Mouse (Mus musculus) neural tube, embryonic 11.5 days (tissue): ENCODE data around the gene Dmgdh. TPM values are rescaled to one million over a fixed set of nuclear protein-coding genes. Genes with fewer than 3 reads are reported as not detected.

Experiments used
- ATAC-seq: fragments of 200-750 bp; cut with Nextera tagmentation; 2 replicates; pipeline ENCODE4 v1.8.0; 2017; ENCODE audit warnings: moderate number of reproducible peaks, mild to moderate bottlenecking, moderate TSS enrichment, moderate library complexity; ENCODE audit not compliant: insufficient read depth, low FRiP score, low TSS enrichment
- DNase-seq: peaks from one replicate; pipeline ENCODE4 v3.0.0-alpha.2; 2015; ENCODE audit warnings: low spot score
- H3K27ac ChIP-seq: fragments of 300-500 bp; sonication (generic); 2 replicates; pipeline ENCODE4 v1.5.1; 2014; ENCODE audit warnings: low read depth, mild to moderate bottlenecking, low read length
- H3K27me3 ChIP-seq: fragments of 300-500 bp; sonication (generic); 2 replicates; pipeline ENCODE4 v1.6.1; 2014; ENCODE audit warnings: mild to moderate bottlenecking, low read length, mixed read lengths; ENCODE audit not compliant: control insufficient read depth, insufficient read depth
- H3K36me3 ChIP-seq: fragments of 300-500 bp; sonication (generic); 2 replicates; pipeline ENCODE4 v1.6.1; 2014; ENCODE audit warnings: mild to moderate bottlenecking, low read length, moderate library complexity, mixed read lengths; ENCODE audit not compliant: control insufficient read depth, insufficient read depth
- H3K4me1 ChIP-seq: fragments of 300-500 bp; sonication (generic); 2 replicates; pipeline ENCODE4 v1.6.1; 2014; ENCODE audit warnings: low read length, mixed read lengths; ENCODE audit not compliant: control insufficient read depth, insufficient read depth
- H3K4me2 ChIP-seq: fragments of 300-500 bp; sonication (generic); 2 replicates; pipeline ENCODE4 v1.6.1; 2014; ENCODE audit warnings: low read depth, mild to moderate bottlenecking, moderate library complexity
- H3K4me3 ChIP-seq: fragments of 300-500 bp; sonication (generic); 2 replicates; pipeline ENCODE4 v1.5.1; 2014; ENCODE audit warnings: low read depth, low read length
- H3K9ac ChIP-seq: fragments of 300-500 bp; sonication (generic); 2 replicates; pipeline ENCODE4 v1.6.1; 2014; ENCODE audit warnings: mild to moderate bottlenecking, low read length
- H3K9me3 ChIP-seq: fragments of 300-500 bp; sonication (generic); 2 replicates; pipeline ENCODE4 v1.6.1; 2016; ENCODE audit warnings: low read length; ENCODE audit not compliant: control insufficient read depth
- WGBS: fragments of 180-500 bp; shearing (Covaris S2); extraction: QIAGEN DNeasy Blood & Tissue Kit; methylation state at CpG from one replicate; pipeline ENCODE4 v1.1.7; 2014; 5-methylcytosine and 5-hydroxymethylcytosine counted together
- polyA plus RNA-seq: library from polyadenylated mRNA; unstranded; fragments of >200 nt; fragmentation: Nextera tagmentation; extraction: Ambion mirVana; gene quantifications from 2 replicates; pipeline ENCODE4 v1.2.1, GENCODE M21; 2014

Dmgdh gene
- polyA plus RNA-seq, 1 experiment from 2014 or later: not detected

DNA sequence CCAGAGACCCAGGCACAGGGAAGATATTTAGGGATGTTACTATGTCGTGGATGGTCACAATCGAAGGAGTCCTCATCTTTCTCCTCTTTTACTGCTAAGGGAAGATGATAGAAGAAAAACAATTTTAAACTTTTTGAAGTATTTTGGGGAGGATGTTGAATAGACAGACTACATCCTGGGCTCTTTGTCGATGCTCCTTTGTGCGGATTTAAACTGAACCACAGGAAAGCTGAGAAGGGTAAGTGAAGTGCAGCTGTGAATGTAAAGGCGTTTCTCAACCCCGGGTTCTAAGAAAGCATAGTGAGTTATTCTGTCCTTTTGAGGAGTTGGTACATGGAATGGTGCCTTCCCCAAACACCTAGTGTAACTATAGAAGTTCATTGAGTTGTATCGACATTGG lies 82.4 kb downstream of the Dmgdh start:
- no peaks in the 10 kb centered on the region for H3K9me3 ChIP-seq
- no peak for DNase-seq
- no peak overlapping the region for H3K4me2 ChIP-seq
- H3K4me3 ChIP-seq: no peak overlapping the region
- 91% methylated on average over 7 of the region's 7 CpGs for WGBS
- H3K4me1 ChIP-seq: no peaks in the 10 kb centered on the region; the same call in 1 of the 2 replicates
- no peak for ATAC-seq
- H3K36me3 ChIP-seq: no peaks in the 10 kb centered on the region
- H3K9ac ChIP-seq: no peak overlapping the region
- H3K27me3 ChIP-seq: no peaks in the 10 kb centered on the region
- H3K27ac ChIP-seq: no peak overlapping the region

DNA sequence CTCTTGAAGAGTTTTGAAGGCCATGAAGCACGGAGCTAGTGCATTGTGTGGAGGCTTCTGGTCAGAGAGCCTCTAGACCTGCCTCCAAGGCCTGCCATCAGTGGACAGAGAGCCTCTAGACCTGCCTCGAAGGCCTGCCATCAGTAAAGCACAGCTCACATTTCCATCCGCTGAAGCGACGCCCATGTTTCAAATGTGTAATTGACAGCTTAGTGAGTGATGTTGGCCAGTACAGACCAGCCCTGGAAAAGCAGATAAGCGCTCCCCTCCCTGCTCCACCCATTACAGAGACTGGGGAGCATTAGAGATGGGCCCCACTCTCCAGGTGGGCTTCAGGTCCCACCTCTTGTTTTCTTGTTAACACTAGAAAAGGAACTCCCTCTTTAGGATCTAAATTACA lies 83.3 kb downstream of the Dmgdh start:
- no peak for ATAC-seq

GRCm38 (mm10) chr13:93758149-93758898 lies 84.1 kb downstream of the Dmgdh start:
- ATAC-seq (peak; percentile 74), DNase-seq (no peak)
- WGBS: 37% methylated on average over 14 of the region's 14 CpGs
- Histone ChIP-seq H3K36me3 (no peaks in the 10 kb centered on the region), H3K9ac (no peak overlapping the region), H3K27ac (no peak overlapping the region), H3K4me3 (no peak overlapping the region), H3K9me3 (no peaks in the 10 kb centered on the region), H3K27me3 (no peaks in the 10 kb centered on the region), H3K4me2 (no peak overlapping the region), H3K4me1 (no peaks in the 10 kb centered on the region; the same call in 1 of the 2 replicates)

More for the DNA sequence above, 83.3 kb downstream of the Dmgdh start:
- WGBS: 84% methylated on average over 6 of the region's 6 CpGs
- DNase-seq: no peak
- Histone ChIP-seq H3K27me3 (no peaks in the 10 kb centered on the region), H3K36me3 (no peaks in the 10 kb centered on the region), H3K9me3 (no peaks in the 10 kb centered on the region), H3K4me2 (no peak overlapping the region), H3K9ac (no peak overlapping the region), H3K4me1 (no peaks in the 10 kb centered on the region; the same call in 1 of the 2 replicates), H3K27ac (no peak overlapping the region), H3K4me3 (no peak overlapping the region)

GRCm38 (mm10) chr13:93761831-93762230 lies 87.6 kb downstream of the Dmgdh start:
- no peak for ATAC-seq
- Histone ChIP-seq H3K9me3 (no peaks in the 10 kb centered on the region), H3K4me3 (no peak overlapping the region), H3K4me1 (no peaks in the 10 kb centered on the region; the same call in 1 of the 2 replicates), H3K27me3 (no peaks in the 10 kb centered on the region), H3K36me3 (no peaks in the 10 kb centered on the region), H3K9ac (no peak overlapping the region), H3K4me2 (no peak overlapping the region), H3K27ac (no peak overlapping the region)
- 88% methylated on average over 8 of the region's 8 CpGs for WGBS
- no peak for DNase-seq

DNA sequence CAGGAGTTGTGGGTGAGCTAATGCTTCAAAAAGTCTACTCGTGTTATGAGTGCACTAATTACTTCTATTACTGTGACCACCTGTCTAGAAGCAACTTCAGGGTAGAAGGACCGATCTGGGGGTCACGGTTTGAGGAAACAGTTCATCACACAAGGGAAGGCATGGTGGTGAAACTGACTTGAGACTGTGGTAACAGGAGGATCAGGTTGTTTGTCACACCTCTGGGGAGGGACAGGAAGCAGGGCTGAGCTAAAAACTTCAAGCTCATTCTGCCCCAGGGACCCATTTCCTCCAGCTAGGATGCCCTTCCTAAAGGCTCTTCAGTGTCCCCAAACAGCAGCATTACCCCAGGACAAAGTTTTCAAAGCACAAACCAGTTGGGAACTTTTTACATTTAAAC lies 88.6 kb downstream of the Dmgdh start:
- Histone ChIP-seq H3K4me1 (no peaks in the 10 kb centered on the region; the same call in 1 of the 2 replicates), H3K9me3 (no peaks in the 10 kb centered on the region), H3K27me3 (no peaks in the 10 kb centered on the region), H3K36me3 (no peaks in the 10 kb centered on the region), H3K4me3 (no peak overlapping the region), H3K9ac (no peak overlapping the region), H3K27ac (no peak overlapping the region), H3K4me2 (no peak overlapping the region)
- WGBS: 89% methylated on average over 3 of the region's 3 CpGs
- ATAC-seq (no peak), DNase-seq (no peak)

DNA sequence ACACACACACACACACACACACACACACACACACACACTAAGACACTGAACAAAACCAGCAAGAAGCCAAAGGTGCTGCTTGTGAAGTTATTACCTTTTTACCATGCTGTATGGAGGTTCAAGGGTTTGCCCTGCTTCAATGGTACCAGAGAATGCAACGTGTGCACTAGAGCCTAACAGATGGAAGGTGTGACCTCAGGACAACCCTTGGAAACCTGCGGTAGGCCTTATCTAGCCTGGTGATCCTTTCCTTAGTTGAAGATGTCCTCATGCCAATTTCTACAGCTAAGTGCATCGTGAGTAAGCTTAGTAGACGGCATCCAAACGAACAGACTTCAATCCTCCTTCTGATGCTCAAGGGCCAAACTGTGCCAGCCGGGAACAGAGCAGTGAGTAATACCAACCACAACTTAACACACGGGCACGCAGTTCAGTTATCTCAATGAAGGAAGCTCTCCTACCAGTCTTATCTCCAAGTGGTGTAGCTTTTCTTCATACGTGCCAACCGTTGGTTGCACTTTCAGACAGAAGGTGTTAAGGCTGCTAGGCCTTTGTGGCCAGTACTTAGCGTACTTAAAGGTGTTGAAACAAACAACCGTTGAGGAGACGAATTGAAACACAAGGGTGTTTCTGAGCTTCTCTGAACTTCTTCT lies 90.2 kb downstream of the Dmgdh start:
- no peak for DNase-seq
- Histone ChIP-seq H3K9ac (no peak overlapping the region), H3K4me2 (no peak overlapping the region), H3K4me3 (no peak overlapping the region), H3K4me1 (no peaks in the 10 kb centered on the region), H3K27ac (no peak overlapping the region), H3K36me3 (no peaks in the 10 kb centered on the region), H3K9me3 (no peaks in the 10 kb centered on the region), H3K27me3 (no peaks in the 10 kb centered on the region)
- 82% methylated on average over 13 of the region's 13 CpGs for WGBS
- ATAC-seq: no peak

- Histone ChIP-seq H3K36me3 (no peaks in the 10 kb centered on the region), H3K4me2 (peak overlapping the region; percentile 97), H3K9me3 (no peaks in the 10 kb centered on the region), H3K4me1 (no peaks in the 10 kb centered on the region), H3K27me3 (no peaks in the 10 kb centered on the region), H3K9ac (peak overlapping the region; percentile 84), H3K4me3 (peak overlapping the region; percentile 57), H3K27ac (peak overlapping the region; percentile 80)
- ATAC-seq (peak; percentile 55), DNase-seq (peak; percentile 27)
- 40% methylated on average over 9 of the region's 9 CpGs for WGBS
These were observed 96.9 kb downstream of the Dmgdh start for GRCm38 (mm10) chr13:93771031-93771587.

DNA sequence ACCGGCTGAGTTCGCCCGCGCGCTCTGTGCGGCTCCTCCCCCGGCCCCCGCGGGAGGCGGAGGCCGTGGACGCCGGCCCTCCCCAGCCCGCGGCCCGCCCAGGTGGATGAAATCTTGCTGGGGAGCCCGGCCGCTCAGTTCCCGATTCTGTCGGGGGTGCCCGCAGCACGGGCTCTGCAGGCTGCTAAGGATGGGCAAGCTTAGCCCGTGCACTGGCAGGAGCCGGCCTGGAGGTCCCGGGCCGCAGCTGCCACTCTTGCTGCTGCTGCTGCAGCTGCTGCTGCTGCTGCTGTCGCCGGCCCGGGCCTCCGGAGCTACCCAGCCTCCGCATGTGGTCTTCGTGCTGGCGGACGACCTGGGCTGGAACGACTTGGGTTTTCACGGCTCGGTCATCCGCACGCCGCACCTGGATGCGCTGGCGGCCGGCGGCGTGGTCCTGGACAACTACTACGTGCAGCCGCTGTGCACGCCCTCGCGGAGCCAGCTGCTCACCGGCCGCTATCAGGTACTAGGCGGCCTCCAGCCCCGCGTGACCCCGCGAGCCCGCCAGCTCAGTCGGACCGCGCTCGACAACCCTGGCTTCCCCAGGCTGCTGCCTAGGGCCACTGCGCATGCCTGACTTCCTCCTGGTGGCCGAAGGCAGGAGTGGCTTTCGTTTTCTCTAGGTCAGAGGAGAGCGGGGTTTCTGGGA lies 97.5 kb downstream of the Dmgdh start, which contains the start of gene Arsb:
Arsb (plus strand) TSS at position 43 of the 691 bp plus-strand sequence.
- Histone ChIP-seq H3K9ac (peak within 1 kb of the TSS; percentile 84), H3K9me3 (no peaks in the 10 kb centered on the region), H3K36me3 (no peaks in the 10 kb centered on the region), H3K4me2 (peak within 1 kb of the TSS; percentile 97), H3K4me3 (peak within 1 kb of the TSS; percentile 57), H3K27me3 (no peaks in the 10 kb centered on the region), H3K4me1 (no peaks in the 10 kb centered on the region), H3K27ac (peak within 1 kb of the TSS; percentile 80)
- DNase-seq (peak; percentile 90), ATAC-seq (peak; percentile 95)
- under 1% methylated on average over 66 of the region's 66 CpGs for WGBS
